Mouse (Mus musculus): ENCODE measurements at regions not wholly inside any gene's neighbourhood (a gene's known extent, or its start where the extent isn't known, plus 50 kb on each side); places are given as distances from the start of the nearest gene placed in this dataset. TPM values are rescaled to one million over a fixed set of nuclear protein-coding genes. Genes with fewer than 3 reads are reported as not detected.

DNA sequence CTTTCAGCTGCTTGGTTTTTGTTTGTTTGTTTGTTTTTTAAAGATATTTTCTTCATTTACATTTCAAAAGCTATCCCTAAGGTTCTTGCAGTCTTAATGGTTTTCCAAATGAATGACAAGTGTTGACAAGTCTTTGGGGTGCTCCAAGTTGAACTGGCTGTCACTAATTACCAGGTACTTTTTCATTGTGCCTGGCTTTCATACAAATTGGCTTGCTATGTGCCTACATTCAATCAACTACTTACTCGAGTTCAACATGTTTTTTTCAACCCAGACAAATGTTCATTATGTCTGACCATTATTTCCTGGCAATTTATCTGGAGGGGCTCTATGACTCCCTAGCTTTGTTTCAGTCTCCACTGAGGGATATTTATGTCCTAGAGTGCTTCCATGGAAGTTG lies 614.0 kb upstream of the Lrrn3 start:
- 60% methylated on average over 1 of the region's 1 CpGs for WGBS
- ATAC-seq (replicated peaks), result no peak
- H3K4me3 ChIP-seq, result no peak overlapping the region
- H3K27ac ChIP-seq, result no peak overlapping the region
- H3K4me1 ChIP-seq, result no peaks in the 10 kb centered on the region
- H3K36me3 ChIP-seq (replicated peaks), result no peaks in the 10 kb centered on the region
- no peak overlapping the region for H3K4me2 ChIP-seq
- H3K9me3 ChIP-seq, result no peaks in the 10 kb centered on the region
- no peaks in the 10 kb centered on the region for H3K27me3 ChIP-seq (replicated peaks)
- no peak overlapping the region for H3K9ac ChIP-seq

DNA sequence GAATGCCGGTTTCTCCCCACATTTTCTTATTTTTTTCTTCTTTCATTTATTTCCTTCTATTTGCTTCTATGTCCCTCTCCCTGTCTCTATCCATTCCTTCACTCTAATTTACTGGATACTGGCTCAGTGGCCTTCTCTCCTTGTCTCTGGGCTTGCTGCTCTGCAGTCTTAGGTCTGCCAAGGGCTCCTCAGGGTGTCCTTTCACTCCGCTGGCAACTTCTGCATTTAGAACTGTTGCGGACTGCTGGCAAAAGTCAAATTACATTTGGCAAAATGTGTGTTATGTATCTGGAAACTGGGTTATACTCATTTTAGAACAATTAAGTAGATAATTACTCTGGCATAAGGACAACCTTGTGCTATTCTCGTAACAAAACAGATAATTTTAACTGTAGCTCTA lies 584.2 kb upstream of the Lrrn3 start:
- 89% methylated on average over 4 of the region's 4 CpGs for WGBS
- no peak for ATAC-seq (replicated peaks)
- H3K27me3 ChIP-seq (replicated peaks), result no peaks in the 10 kb centered on the region

GRCm38 (mm10) chr12:42063745-42064144 lies 577.5 kb upstream of the Lrrn3 start:
- Histone ChIP-seq H3K27me3 (replicated peaks) (no peaks in the 10 kb centered on the region), H3K9ac (no peak overlapping the region), H3K9me3 (no peaks in the 10 kb centered on the region), H3K27ac (no peak overlapping the region), H3K4me1 (no peaks in the 10 kb centered on the region), H3K4me2 (no peak overlapping the region), H3K36me3 (replicated peaks) (no peaks in the 10 kb centered on the region), H3K4me3 (no peak overlapping the region)
- ATAC-seq (replicated peaks), result no peak

More for the DNA sequence above, 584.2 kb upstream of the Lrrn3 start:
- Histone ChIP-seq H3K4me2 (no peak overlapping the region), H3K36me3 (replicated peaks) (no peaks in the 10 kb centered on the region), H3K4me1 (no peaks in the 10 kb centered on the region), H3K9me3 (no peaks in the 10 kb centered on the region), H3K4me3 (no peak overlapping the region), H3K27ac (no peak overlapping the region), H3K9ac (no peak overlapping the region)

- Histone ChIP-seq H3K9ac (no peak overlapping the region), H3K27ac (no peak overlapping the region), H3K4me1 (no peaks in the 10 kb centered on the region), H3K4me3 (no peak overlapping the region), H3K9me3 (no peaks in the 10 kb centered on the region), H3K36me3 (replicated peaks) (no peaks in the 10 kb centered on the region), H3K4me2 (no peak overlapping the region), H3K27me3 (replicated peaks) (no peaks in the 10 kb centered on the region)
- no peak for ATAC-seq (replicated peaks)
- 63% methylated on average over 1 of the region's 1 CpGs for WGBS
These were observed 562.8 kb upstream of the Lrrn3 start for GRCm38 (mm10) chr12:42049056-42049455.

DNA sequence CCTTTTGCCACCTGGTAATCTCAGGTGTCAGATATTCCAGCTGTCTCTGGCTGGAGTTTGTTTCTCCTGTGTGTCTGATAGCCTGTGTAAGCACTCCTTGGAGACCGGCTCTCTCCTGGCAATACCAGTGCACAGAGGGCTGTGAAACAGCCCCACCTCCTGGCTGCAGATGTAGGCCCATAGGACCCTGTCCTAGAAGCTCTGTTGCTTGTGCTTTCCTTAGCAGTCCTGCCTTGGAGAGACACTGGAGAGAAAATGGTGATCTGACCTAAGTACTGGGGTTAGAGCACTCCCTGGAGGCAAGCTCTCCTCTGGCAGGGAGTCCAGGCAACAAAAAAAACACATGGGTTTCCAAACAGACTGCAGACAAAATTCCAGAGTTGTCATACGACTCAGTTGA lies 541.6 kb upstream of the Lrrn3 start:
- no peak overlapping the region for H3K27ac ChIP-seq
- no peak overlapping the region for H3K4me2 ChIP-seq
- H3K4me3 ChIP-seq, result no peak overlapping the region
- no peak overlapping the region for H3K9ac ChIP-seq
- no peaks in the 10 kb centered on the region for H3K4me1 ChIP-seq
- WGBS, result 63% methylated on average over 2 of the region's 2 CpGs
- no peaks in the 10 kb centered on the region for H3K36me3 ChIP-seq (replicated peaks)
- no peak for ATAC-seq (replicated peaks)
- H3K9me3 ChIP-seq, result no peaks in the 10 kb centered on the region
- no peaks in the 10 kb centered on the region for H3K27me3 ChIP-seq (replicated peaks)

DNA sequence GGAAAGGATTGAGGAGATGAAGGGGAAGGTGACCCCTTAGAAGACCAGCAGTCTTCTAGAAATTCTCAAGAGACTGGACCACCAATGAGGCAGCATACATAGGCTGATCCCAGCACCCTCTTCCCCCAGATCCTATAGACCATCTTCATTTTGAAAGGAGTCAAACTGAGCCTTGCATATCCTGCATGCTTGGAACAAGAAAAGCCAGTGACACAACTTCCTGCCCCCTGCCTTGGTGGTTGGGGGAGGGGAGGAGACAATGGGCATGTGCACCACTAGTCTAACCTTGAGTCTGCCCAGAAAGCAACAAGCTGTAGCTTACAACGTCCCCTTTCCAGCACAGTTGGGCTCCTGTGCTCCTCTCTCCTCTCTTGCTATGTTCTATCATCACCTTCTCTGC lies 531.3 kb upstream of the Lrrn3 start:
- ATAC-seq (replicated peaks), result no peak
- Histone ChIP-seq H3K4me3 (no peak overlapping the region), H3K27ac (no peak overlapping the region), H3K4me2 (no peak overlapping the region), H3K9ac (no peak overlapping the region), H3K36me3 (replicated peaks) (no peaks in the 10 kb centered on the region), H3K4me1 (no peaks in the 10 kb centered on the region), H3K27me3 (replicated peaks) (no peaks in the 10 kb centered on the region), H3K9me3 (no peaks in the 10 kb centered on the region)
- WGBS, result 60% methylated on average over 1 of the region's 1 CpGs

- 83% methylated on average over 3 of the region's 3 CpGs for WGBS
- Histone ChIP-seq H3K4me2 (no peak overlapping the region), H3K36me3 (replicated peaks) (no peaks in the 10 kb centered on the region), H3K9ac (no peak overlapping the region), H3K27ac (no peak overlapping the region), H3K9me3 (no peaks in the 10 kb centered on the region), H3K27me3 (replicated peaks) (no peaks in the 10 kb centered on the region), H3K4me1 (no peaks in the 10 kb centered on the region), H3K4me3 (no peak overlapping the region)
- ATAC-seq (replicated peaks), result no peak
These were observed 522.7 kb upstream of the Lrrn3 start for GRCm38 (mm10) chr12:42008827-42009383.

GRCm38 (mm10) chr12:42006912-42007311 lies 520.7 kb upstream of the Lrrn3 start:
- no peaks in the 10 kb centered on the region for H3K27me3 ChIP-seq (replicated peaks)
- H3K9ac ChIP-seq, result no peak overlapping the region
- no peaks in the 10 kb centered on the region for H3K36me3 ChIP-seq (replicated peaks)
- WGBS, result 86% methylated on average over 2 of the region's 2 CpGs
- ATAC-seq (replicated peaks), result no peak
- no peak overlapping the region for H3K27ac ChIP-seq
- H3K4me1 ChIP-seq, result no peaks in the 10 kb centered on the region
- H3K4me2 ChIP-seq, result no peak overlapping the region
- no peaks in the 10 kb centered on the region for H3K9me3 ChIP-seq
- H3K4me3 ChIP-seq, result no peak overlapping the region

Small RNA genes in the stretch of these regions (microRNA-seq; reads per million reads assigned to microRNA genes)
- gene Gm25248, result not detected
